Mouse (Mus musculus) liver (tissue): ENCODE measurements around the gene Nptxr.

Experiments
- DNase-seq: peaks from one replicate; pipeline ENCODE4 v3.0.0-alpha.2; 2020; ENCODE audit warnings: mixed read lengths

Nptxr gene

DNA sequence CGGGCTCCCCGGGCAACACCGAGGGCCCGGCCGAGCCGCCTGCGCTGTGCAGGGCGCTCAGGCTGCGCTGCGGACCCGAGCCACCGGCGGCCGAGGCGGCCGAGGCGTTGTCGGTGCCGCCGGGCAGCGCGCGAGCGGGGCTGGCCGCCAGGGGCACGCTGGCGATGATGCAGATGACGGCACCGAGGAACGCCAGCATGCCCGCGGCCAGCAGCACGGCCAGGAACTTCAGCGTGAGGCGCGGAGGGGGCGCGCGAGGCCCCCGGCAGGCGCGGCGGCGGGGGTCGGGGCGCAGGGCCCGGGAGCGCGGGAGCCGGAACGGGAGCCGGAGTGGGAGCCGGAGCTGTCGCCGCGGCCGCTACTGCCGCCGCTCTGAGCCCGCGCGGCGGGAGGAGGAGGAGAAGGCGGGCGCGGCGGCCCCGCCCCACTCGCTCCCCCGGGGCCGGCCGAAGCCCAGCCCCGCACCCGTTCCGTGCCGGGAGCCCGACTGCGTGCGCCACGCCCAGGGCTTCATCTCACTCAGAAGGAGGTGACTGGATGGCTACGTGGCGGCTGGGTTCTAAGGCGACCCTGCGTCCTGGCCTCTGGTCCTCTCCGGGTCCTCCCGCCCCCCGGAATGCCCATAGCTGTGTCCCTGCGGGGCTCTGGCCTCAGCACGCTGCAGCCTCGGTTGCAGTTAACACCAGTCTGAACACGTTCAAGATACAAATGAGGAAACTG lies at the start of gene Nptxr:
Gene Nptxr, minus strand, starts transcription at position 415 of the 720 bp plus-strand sequence.
- DNase-seq: peak; percentile 13

DNA sequence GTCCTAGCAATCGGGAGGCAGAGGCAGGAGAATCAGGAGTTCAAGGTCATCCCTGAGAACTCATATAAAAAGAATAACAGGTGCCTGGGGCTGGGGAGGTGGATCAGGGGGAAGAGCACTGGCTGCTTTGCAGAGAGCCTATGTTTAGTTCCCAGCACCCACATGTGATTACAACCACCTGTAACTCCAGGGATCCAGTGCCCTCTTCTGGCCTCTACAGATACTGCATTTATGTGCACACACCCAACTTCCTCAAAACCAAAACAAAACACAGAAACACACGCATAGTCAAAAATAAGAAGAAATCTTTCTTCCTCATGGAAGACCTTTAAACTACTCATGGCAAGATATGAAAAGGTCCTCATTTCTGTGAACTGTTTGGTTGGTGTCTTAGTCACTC lies 45.6 kb upstream of the Nptxr start:
- DNase-seq: no peak

DNA sequence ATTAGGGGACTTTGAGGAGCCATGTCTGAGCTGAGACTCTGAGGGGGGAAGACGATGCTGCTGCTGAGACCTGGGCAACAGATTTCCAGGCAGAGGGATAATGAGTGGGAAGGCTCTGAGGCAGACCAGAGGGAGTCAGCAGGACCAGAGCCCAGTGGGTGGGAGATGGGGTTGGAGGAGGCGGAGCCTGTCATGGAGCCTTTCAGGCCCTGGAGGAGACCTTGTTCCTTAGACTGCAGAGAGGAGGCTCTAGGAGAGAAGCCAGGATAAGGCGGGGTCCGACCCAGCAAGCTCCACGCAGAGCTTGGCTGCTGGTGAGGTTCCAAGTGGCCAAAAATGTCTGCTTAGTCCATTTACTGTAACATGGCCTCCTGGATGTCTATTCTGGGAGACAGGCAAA lies 42.5 kb upstream of the Nptxr start:
- DNase-seq: no peak

DNA sequence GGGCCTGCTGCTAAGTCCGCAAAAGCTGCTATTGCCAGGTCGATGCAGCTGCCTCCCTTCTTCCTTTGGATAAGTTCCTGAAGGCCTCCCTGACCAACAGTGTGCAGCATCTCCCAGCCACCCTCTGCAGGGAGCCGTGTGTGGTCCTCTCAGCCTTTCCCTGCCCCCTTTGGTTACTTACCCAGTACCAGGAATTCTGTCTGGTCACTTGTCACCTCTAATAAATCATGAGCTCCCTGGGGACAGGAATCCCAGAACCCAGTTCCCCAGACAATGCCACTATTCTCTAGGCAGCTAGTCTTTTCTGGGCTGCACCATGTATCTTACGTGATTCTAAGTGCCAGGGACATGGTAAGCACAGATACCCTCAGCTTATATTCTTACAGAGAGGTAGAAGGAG lies 41.4 kb upstream of the Nptxr start:
- DNase-seq: no peak

DNA sequence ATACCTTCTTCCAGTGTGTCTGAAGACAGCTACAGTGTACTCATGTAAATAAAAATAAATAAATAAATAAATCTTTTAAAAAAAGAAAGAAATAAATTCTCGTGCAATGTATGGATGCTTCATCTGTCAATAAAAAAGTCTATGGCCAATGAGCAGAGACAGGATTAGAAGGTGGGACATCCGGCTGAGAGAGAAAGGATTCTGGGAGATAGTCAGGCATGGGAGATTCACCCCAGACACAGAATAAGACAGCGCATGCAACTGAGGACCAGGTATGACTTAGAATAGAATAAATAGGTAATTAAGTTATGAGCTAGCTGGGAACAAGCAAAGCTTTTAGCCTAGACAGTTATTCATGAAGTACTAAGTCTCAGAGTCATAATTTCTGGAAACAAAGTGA lies 38.4 kb upstream of the Nptxr start:
- no peak for DNase-seq

DNA sequence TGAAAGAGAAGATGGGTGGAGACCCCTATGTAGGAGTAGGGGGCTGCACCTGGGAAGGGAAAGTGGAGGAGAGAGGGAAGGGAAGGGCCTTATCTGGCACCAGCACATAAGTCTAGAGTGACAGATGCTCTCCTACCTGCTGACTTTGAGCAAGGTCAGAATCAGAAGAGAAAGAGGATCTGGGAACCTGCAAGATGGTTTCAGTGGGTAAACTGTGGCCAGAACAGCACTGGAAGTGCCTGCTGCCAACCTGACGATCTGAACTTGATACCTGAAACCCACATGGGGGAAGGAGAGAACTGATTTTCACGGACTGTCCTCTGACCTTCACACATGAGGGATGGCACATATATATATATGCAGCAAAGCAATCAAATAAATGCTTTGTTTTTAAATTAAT lies 35.7 kb upstream of the Nptxr start:
- no peak for DNase-seq

DNA sequence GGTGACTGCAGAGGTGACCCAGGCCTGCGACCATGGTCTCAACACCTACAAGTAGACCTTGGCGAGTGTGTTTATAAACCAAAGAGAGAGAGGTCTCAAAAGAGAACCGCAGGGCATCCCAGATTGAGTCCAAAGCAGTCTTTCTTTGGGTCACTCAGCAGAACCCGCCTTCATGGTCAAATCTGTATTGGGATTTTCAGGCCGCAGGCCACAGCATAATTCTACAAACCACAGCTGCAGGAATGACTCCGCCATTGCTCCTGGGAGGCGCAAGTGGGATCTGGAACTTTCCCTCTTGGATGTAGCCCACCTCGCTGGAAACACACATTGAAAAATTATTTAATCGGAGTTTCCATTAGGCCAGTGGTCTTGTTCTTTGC lies 30.3 kb upstream of the Nptxr start:
- no peak for DNase-seq

DNA sequence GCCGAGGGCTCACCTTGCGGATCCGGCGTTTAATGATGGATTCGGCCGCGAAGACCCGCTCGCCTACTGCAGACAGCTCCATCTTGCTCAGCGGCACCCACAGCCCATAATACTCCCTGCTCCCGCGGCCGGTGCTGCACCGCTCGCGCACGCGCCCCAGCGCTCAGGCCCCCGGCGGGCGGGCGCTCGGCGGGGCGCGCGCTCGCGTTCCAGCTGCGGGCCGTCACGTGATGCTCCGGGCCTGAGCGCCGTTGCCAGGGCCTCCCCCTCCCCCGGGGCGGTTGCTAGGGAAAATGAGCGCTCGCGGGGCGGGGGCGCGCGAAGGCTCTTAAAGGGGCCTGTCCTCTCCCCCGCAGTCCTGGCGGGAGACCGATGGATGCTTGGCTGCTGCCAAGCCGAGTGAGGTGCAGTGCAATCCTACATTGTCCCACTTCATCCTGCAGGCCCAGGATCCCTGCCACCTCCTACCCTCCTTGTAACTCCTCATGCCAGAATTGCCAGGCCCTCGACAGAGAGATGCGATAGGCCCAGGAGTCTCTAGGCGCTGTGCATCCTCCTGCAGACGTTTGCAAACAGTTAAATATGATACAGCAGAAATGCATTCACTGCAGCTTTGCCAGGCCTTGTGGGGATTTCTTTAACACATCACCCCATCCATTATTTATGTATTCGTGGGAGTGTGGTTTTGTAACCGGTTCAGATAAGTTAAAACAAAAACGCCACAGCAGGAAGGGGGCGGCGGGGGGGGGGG lies 29.7 kb upstream of the Nptxr start, which contains the start of the genes Npcd and Cbx6:
Gene Npcd, minus strand, starts transcription at position 108 of the 751 bp plus-strand sequence.
Gene Cbx6, minus strand, starts transcription at position 559 of the 751 bp plus-strand sequence.
- DNase-seq: peak; percentile 89

DNA sequence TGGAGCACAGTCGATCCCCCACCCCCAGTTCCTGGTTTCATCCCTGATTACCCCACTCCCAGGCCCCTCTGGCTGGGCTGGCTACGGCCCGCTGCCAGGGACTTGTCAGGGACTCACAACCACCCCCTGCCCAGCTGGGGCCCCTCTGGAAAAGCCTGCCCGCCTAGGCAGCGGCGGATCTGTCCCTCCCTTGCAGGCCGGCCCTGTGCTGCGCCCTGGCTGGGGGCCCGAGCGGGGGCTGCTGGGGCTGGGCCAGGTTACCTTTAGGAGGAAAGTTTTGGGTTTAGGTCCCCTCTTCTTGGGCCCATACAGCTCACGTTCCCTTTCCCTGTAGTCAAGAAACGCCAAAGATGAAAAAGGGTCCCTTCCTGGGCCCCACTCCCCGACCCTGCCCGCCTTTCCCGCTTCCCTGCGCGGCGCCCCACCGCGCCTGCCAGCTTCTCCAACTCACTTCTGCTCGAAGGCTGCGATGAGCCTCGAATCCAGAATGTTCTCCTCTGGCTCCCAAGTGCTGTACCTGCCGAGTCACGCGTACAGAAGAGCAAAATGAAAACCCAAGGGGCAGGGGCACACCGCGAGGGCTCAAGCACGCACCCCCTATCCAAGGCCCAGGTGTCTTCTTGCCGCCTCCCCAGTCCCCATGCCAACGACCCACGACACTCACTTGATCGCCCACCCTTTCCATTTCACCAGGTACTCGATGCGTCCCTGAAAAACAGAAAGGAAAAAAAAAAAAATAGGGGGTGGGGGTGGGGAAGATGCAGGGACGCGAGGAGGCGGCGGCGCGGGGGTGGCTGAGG lies 28.9 kb upstream of the Nptxr start:
- peak; percentile 56 for DNase-seq

DNA sequence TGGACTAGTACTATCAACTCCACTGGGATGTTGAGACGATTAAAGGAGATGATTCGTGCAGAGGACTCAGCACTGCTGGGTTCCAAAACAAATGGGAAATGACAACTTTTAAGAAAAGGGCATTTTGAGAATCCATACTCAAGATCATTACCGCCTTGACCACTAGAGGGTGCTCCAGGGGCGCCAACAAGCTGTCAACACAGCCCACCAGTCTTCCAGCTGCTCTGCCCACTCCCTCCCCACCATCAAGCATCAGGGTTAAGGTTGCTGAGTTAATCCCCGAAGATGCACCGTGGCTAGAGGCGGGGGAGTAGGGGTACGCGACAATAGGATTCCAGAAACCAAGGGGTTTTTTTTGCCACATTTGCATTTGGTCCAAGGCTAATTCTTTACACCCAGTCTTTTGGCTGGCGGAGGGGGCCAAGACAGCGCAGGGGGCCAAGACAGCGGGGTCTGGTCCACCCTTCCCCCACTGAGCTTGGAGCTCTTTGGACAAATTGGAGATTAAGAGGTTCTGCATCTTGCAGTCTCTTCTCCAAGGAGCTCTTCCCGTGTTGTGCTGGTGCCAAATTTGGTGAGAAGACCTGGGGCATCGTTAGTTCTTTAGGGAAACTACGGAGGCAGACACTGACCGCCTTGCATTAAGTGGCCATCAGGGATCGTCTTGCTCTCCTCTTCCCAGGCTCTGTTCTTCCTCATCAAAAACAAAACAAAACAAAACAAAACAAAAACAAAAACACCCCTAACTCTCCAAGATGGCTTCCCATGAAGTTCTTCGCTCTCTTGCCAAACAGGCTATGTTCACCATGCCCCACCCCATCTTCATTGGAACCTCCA lies 27.7 kb upstream of the Nptxr start:
- DNase-seq: peak; percentile 80

DNA sequence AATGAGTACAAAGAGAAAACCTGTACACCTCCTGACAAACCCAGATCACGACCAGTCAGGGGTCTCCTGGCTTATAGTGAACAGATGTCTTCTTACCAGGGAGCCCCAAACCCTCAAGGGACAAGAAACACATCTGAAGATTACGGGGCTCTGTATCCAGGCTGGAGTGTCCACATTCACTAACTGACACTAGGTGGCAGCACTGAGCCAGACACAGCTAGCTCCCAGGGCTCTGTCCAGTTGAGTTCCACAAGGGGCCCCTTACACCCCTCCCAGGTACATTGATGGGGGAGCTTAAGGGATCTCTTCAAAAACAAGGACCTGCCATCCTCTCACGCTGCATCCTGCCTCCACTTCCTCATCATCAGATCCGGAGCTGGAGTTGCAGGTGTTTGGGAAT lies 25.8 kb upstream of the Nptxr start:
- peak; percentile 72 for DNase-seq

DNA sequence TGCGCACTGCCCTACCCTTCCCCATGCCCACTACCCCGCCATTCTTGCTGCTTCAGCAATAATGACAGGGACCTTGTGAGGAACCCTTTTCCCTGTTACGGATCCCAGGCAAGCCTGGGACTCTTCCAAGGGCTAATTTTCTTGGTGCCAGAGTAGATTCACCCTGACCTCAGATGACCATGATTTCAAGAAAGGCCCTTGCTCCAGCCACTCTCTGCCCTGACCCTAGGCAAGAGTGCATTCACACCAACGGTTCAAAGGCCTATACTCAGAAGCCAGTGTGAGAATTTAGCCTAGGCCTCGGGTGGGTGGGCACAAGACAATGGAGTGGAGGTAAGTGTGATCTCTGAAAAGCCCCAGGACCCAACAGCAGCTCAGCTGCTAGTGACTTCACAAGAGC lies 24.9 kb upstream of the Nptxr start:
- no peak for DNase-seq

DNA sequence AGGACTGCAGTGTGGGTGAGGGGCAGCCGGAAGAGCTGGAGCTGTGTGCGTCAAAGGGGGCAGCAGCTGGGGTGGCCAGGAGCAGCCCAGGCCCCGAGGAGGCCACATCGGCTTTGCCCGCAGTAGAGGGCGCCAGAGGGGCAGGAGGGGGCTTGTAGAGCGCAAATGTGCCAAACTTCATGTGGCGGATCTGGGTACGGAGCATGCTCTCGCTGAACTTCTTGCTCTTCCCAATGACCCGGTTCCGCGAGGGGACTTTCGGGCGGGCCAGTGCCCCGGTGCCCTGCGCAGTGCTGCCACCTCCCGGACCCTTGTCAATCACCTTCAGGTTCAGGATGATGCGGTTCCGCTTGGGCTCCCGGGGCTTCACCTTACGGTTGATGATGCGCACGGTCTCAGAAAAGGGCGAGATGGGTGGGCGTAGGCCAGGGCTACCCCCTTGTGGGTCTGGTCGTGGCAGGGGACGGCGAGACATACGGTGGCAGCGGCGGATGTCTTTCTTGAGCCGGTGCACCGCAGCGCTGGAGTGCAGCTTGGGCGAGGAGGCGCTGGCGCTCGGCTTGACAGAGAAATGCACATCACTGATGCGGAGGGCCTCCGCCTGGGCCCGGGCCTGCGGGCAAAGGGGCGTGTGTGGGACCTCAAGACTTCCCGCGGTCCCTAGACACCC lies 23.9 kb upstream of the Nptxr start:
- peak; percentile 31 for DNase-seq

DNA sequence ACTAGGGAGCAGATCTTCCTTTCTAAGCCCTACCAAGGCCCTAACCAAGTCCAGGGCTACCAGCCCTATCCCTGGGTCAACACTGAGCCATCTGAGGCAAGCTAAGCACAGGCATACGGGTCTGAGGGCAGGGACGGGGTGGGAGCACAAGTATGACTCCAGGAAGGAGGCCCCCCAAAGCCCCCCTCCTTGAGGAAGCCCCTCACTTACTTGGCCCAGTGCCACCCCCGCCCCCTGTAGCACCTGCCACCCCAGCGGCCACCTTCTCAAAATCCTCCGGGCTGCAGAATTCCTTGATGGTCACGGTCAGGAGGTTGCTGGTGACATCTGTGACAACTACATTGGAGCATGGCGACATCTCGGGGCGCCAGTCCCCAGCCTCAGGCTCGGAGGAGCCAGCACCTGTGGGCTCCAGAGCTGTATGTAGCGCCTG lies 23.2 kb upstream of the Nptxr start:
- no peak for DNase-seq

DNA sequence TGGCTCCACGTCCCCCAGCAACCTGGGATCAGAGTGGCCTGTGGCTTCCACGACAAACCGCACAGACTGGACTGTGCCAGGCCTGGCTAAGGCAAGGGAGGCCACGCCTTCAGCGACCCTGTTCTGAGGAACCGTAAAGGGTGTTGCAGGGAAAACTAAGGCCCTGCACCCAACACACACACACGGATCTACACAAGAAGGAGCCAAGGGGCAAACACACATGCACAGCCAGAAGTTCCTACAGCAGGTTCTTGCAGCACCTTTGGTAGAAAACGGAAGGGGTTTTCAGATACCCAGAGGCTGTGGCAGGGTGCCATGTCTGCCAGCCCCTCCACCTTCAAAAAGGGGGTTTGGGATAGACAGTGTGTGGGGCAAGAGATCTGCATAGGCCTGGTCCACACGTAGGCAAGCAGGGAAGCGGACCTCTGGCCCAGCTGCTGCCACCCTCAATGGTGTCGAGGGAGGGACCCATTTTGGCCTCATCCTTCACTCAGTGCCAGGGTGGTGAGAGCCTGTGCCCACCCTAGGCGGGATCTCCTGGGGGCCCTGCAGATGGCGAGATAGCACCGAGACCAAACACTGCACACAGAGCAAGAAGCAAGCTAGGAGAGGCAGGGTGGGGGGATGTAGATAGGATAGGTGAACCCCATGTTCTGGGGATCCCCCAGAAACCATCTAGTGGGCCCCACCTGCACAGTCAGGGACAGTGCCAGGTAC lies 22.7 kb upstream of the Nptxr start:
- DNase-seq: no peak

DNA sequence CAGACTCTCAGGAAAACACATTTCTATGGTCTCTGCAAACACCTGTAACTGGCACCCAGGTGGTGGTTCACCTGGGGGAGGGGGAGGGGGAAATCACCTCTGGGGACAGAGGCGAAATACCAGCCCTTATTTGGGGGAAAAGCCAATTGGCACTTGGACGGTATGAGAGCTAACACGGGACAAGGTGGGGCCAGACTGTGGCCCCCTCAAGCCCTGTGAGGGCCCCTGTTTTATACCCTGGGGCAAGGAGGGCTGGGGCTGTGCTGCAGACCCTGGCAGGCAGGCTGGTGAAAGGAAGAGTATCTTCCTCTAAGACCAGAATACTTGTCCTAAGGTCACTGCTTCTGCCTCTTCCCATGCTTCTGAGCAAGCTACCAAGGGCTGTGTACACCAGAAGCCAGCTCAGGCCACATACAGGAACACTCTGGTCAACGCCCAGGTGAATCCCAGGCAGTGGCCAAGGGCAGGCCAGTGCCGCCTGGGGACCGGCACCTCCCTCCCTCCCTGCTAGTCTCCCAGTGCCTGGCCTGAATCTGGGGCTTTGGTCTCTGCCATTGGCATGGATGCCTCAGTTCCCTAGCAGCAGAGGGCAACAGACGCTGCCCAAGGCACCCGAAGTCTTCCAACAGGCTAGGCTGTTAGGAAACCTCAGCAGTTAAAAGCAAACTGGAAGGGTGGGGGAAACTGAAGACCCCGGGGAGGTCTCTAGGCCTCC lies 21.8 kb upstream of the Nptxr start:
- DNase-seq: no peak

DNA sequence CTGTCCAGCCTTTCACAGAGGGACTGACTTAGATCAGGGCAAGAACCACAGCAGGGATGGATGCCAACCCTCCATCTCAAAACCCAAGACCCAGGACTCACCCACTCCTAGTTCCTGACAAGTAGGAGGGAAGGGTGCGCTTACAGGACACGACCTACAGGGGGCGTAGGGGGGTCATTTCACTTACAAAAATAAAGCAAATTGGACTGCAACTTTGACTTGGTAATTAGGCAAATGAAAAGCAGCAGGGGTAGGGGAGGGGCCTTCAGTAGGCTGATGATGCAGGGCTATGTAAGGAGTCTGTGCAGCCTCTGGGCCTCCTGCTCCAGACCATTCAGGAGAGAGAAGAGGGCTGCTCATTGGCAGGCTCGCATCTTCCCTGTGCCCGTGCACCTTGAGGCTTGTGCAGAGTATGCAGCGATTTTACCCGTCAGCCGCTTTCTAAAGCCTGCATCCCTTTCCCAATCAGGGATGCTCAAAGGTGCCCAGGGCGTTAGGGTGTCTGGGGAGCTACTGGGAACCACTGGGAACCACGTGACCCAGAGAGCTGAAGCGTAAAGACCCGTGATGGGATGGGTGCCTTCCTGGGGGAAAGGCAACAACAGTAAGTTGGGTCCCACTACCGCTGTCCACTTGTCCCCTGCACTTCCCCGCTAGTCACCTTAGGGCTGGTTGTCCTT lies 20.7 kb upstream of the Nptxr start:
- peak; percentile 49 for DNase-seq

DNA sequence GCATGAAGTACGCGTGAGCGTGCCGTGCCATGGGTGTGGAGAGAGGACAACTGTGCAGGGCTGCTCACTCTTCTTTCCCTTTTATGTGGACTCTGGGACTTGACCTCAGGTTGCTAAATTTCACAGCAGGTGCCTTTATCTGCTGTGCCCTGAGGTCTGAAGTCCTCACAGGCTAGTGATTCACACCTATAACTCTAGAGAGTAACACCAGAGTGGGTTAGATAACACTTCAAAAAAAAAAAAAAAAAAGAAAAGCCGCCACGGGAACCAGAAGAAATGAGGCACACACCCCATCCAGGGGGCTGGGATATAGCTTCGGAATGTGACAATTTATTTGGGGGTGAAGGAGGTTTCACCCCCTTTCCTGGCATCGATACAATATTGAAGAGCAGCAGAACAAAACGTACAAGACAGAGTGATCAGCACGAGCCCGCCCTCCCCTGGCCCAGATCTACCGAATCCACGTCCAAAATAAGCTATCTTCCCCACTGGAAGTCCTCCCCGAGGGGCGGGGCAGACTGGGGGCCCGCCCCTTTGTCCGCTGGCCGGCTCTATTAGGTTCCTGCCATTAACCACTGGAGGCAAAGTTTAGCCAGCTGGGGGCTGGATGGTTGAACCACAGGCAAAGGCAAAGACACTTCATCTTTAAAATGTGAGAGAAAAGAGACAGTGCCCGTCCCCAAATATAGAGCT lies 19.2 kb upstream of the Nptxr start:
- peak; percentile 50 for DNase-seq
